Mouse (Mus musculus) liver, embryonic 12.5 days (tissue): Measurements from ENCODE around the gene Wnt10b. TPM values are rescaled to one million over a fixed set of nuclear protein-coding genes. Genes with fewer than 3 reads are reported as not detected.
A peak's percentile ranks its signal among the peaks of the same experiment; 100 is the strongest.
"Not testable (repeated sequence)": the region's sequence is repeated elsewhere in the genome, so short reads cannot be mapped to it uniquely, and the experiment has no call there.

Experiments
- ATAC-seq: fragments of 200-750 bp; cut with Nextera tagmentation; 2 replicates; pipeline ENCODE4 v1.8.0; 2017; ENCODE audit warnings: moderate number of reproducible peaks, mild to moderate bottlenecking, moderate library complexity
- H3K27ac ChIP-seq: fragments of 300-500 bp; sonication (generic); 2 replicates; pipeline ENCODE4 v1.5.1; 2016; ENCODE audit warnings: mild to moderate bottlenecking
- H3K27me3 ChIP-seq: fragments of 300-500 bp; sonication (generic); replicated peaks from 2 replicates; pipeline ENCODE4 v1.6.1; 2016; ENCODE audit warnings: mild to moderate bottlenecking, moderate library complexity
- H3K36me3 ChIP-seq: fragments of 300-500 bp; sonication (generic); 2 replicates; pipeline ENCODE4 v1.6.1; 2016; ENCODE audit warnings: mild to moderate bottlenecking, moderate library complexity
- H3K4me1 ChIP-seq: fragments of 300-500 bp; sonication (generic); 2 replicates; pipeline ENCODE4 v1.6.1; 2016
- H3K4me2 ChIP-seq: fragments of 300-500 bp; sonication (generic); 2 replicates; pipeline ENCODE4 v1.6.1; 2016; ENCODE audit warnings: mild to moderate bottlenecking, moderate library complexity
- H3K4me3 ChIP-seq: fragments of 300-500 bp; sonication (generic); 2 replicates; pipeline ENCODE4 v1.5.1; 2016; ENCODE audit warnings: mild to moderate bottlenecking, moderate library complexity
- H3K9ac ChIP-seq: fragments of 300-500 bp; sonication (generic); 2 replicates; pipeline ENCODE4 v1.6.1; 2016; ENCODE audit warnings: mild to moderate bottlenecking, moderate library complexity
- H3K9me3 ChIP-seq: fragments of 300-500 bp; sonication (generic); replicated peaks from 2 replicates; pipeline ENCODE4 v1.6.1; 2016; ENCODE audit warnings: mild to moderate bottlenecking, moderate library complexity
- WGBS: fragments of 180-500 bp; shearing (Covaris S2); methylation state at CpG from one replicate; pipeline ENCODE4 v1.1.7; 2016; ENCODE audit not compliant: insufficient replicate concordance; 5-methylcytosine and 5-hydroxymethylcytosine counted together
- polyA plus RNA-seq: library from polyadenylated mRNA; unstranded; fragments of >200 nt; fragmentation: Nextera tagmentation; extraction: Ambion mirVana; gene quantifications from 2 replicates; pipeline ENCODE4 v1.2.1, GENCODE M21; 2016

The Wnt10b gene
- not detected in 2 replicates for polyA plus RNA-seq

GRCm38 (mm10) chr15:98777762-98778161 lies at the start of gene Wnt10b:
Gene Wnt10b (minus strand): TSS chr15:98778150.
- Histone ChIP-seq H3K4me1 (peaks cover 40% of the 10 kb centered on the region), H3K4me3 (peak within 1 kb of the TSS; percentile 19), H3K4me2 (peak within 1 kb of the TSS; percentile 44), H3K36me3 (no peaks in the 10 kb centered on the region), H3K27me3 (peaks cover 100% of the 10 kb centered on the region), H3K9me3 (no peaks in the 10 kb centered on the region), H3K9ac (no peak within 1 kb of the TSS), H3K27ac (no peak within 1 kb of the TSS)
- ATAC-seq = no peak
- 1% methylated on average over 23 of the region's 33 CpGs for WGBS

GRCm38 (mm10) chr15:98827611-98828011 lies 49.7 kb upstream of the Wnt10b start:
- Histone ChIP-seq H3K27me3 (no peaks in the 10 kb centered on the region), H3K4me3 (peak overlapping the region; percentile 38), H3K4me1 (peaks cover 69% of the 10 kb centered on the region), H3K9me3 (no peaks in the 10 kb centered on the region), H3K27ac (peak overlapping the region; percentile 85), H3K36me3 (peaks cover 51% of the 10 kb centered on the region), H3K9ac (peak overlapping the region; percentile 49), H3K4me2 (peak overlapping the region; percentile 77)
- peak; percentile 78 for ATAC-seq
- 29% methylated on average over 7 of the region's 7 CpGs for WGBS

- Histone ChIP-seq H3K27ac (no peak overlapping the region), H3K9me3 (no peaks in the 10 kb centered on the region), H3K27me3 (no peaks in the 10 kb centered on the region), H3K4me1 (peaks cover 42% of the 10 kb centered on the region), H3K9ac (no peak overlapping the region), H3K36me3 (peaks cover 82% of the 10 kb centered on the region), H3K4me2 (no peak overlapping the region), H3K4me3 (no peak overlapping the region)
- WGBS = 59% methylated on average over 3 of the region's 3 CpGs
- ATAC-seq = no peak
Observed at GRCm38 (mm10) chr15:98823434-98823833, 45.5 kb upstream of the Wnt10b start.

- H3K9ac ChIP-seq = no peak overlapping the region
- H3K4me1 ChIP-seq = peaks cover 29% of the 10 kb centered on the region
- no peak overlapping the region for H3K4me2 ChIP-seq
- peaks cover 89% of the 10 kb centered on the region for H3K36me3 ChIP-seq
- H3K4me3 ChIP-seq = no peak overlapping the region
- no peaks in the 10 kb centered on the region for H3K27me3 ChIP-seq
- no peak overlapping the region for H3K27ac ChIP-seq
- no peaks in the 10 kb centered on the region for H3K9me3 ChIP-seq
- WGBS = 86% methylated on average over 5 of the region's 5 CpGs
- no peak for ATAC-seq
Observed at GRCm38 (mm10) chr15:98822147-98822546, 44.2 kb upstream of the Wnt10b start.

- ATAC-seq = no peak
- Histone ChIP-seq H3K27me3 (no peaks in the 10 kb centered on the region), H3K27ac (no peak overlapping the region), H3K9ac (no peak overlapping the region), H3K4me2 (no peak overlapping the region), H3K4me1 (peaks cover 22% of the 10 kb centered on the region), H3K36me3 (peaks cover 94% of the 10 kb centered on the region), H3K9me3 (no peaks in the 10 kb centered on the region), H3K4me3 (no peak overlapping the region)
- 67% methylated on average over 10 of the region's 10 CpGs for WGBS
Observed at GRCm38 (mm10) chr15:98821403-98821802, 43.5 kb upstream of the Wnt10b start.

GRCm38 (mm10) chr15:98820937-98821336 lies 43.0 kb upstream of the Wnt10b start:
- Histone ChIP-seq H3K9ac (no peak overlapping the region), H3K9me3 (no peaks in the 10 kb centered on the region), H3K27me3 (no peaks in the 10 kb centered on the region), H3K4me3 (no peak overlapping the region), H3K4me1 (peaks cover 17% of the 10 kb centered on the region), H3K27ac (no peak overlapping the region), H3K36me3 (peaks cover 96% of the 10 kb centered on the region), H3K4me2 (no peak overlapping the region)
- ATAC-seq = no peak
- 85% methylated on average over 4 of the region's 4 CpGs for WGBS

GRCm38 (mm10) chr15:98818171-98818570 lies 40.2 kb upstream of the Wnt10b start:
- no peaks in the 10 kb centered on the region; the same call in 1 of the 2 replicates for H3K4me1 ChIP-seq
- H3K9me3 ChIP-seq = no peaks in the 10 kb centered on the region
- no peak overlapping the region for H3K27ac ChIP-seq
- H3K4me2 ChIP-seq = no peak overlapping the region
- no peak overlapping the region for H3K4me3 ChIP-seq
- H3K9ac ChIP-seq = no peak overlapping the region
- WGBS = 93% methylated on average over 7 of the region's 7 CpGs
- H3K27me3 ChIP-seq = no peaks in the 10 kb centered on the region
- ATAC-seq = no peak
- H3K36me3 ChIP-seq = peaks cover 96% of the 10 kb centered on the region

GRCm38 (mm10) chr15:98812741-98813424 lies 34.9 kb upstream of the Wnt10b start:
- no peak overlapping the region for H3K9ac ChIP-seq
- WGBS = 78% methylated on average over 20 of the region's 20 CpGs
- ATAC-seq = no peak
- no peak overlapping the region for H3K4me3 ChIP-seq
- H3K4me2 ChIP-seq = no peak overlapping the region
- H3K36me3 ChIP-seq = peaks cover 73% of the 10 kb centered on the region
- H3K27me3 ChIP-seq = peaks cover 22% of the 10 kb centered on the region
- H3K27ac ChIP-seq = no peak overlapping the region
- H3K4me1 ChIP-seq = peaks cover 6% of the 10 kb centered on the region
- no peaks in the 10 kb centered on the region for H3K9me3 ChIP-seq

GRCm38 (mm10) chr15:98810212-98810611 lies 32.3 kb upstream of the Wnt10b start:
- not testable (repeated sequence) for H3K27ac ChIP-seq, H3K9me3 ChIP-seq, H3K4me2 ChIP-seq, H3K9ac ChIP-seq, ATAC-seq, H3K4me3 ChIP-seq
- Histone ChIP-seq H3K36me3 (peaks cover 47% of the 10 kb centered on the region), H3K27me3 (peaks cover 49% of the 10 kb centered on the region), H3K4me1 (peaks cover 32% of the 10 kb centered on the region)
- WGBS = 60% methylated on average over 6 of the region's 6 CpGs

GRCm38 (mm10) chr15:98809390-98809789 lies 31.4 kb upstream of the Wnt10b start, which contains the start of gene Ddn:
Gene Ddn (minus strand): TSS chr15:98809490.
- Histone ChIP-seq H3K9ac (no peak within 1 kb of the TSS), H3K4me2 (no peak within 1 kb of the TSS)
- WGBS = 60% methylated on average over 3 of the region's 3 CpGs

GRCm38 (mm10) chr15:98808651-98809134 lies 30.7 kb upstream of the Wnt10b start:
- WGBS = 14% methylated on average over 6 of the region's 6 CpGs
- H3K27me3 ChIP-seq = peaks cover 64% of the 10 kb centered on the region
- no peaks in the 10 kb centered on the region for H3K9me3 ChIP-seq
- peaks cover 41% of the 10 kb centered on the region for H3K4me1 ChIP-seq
- no peak for ATAC-seq
- H3K36me3 ChIP-seq = peaks cover 32% of the 10 kb centered on the region
- no peak overlapping the region for H3K4me2 ChIP-seq
- H3K27ac ChIP-seq = no peak overlapping the region
- no peak overlapping the region for H3K4me3 ChIP-seq
- H3K9ac ChIP-seq = no peak overlapping the region

More at GRCm38 (mm10) chr15:98809390-98809789, 31.4 kb upstream of the Wnt10b start, which contains the start of gene Ddn:
- Histone ChIP-seq H3K36me3 (peaks cover 39% of the 10 kb centered on the region), H3K27me3 (peaks cover 57% of the 10 kb centered on the region), H3K4me3 (no peak within 1 kb of the TSS), H3K4me1 (peaks cover 37% of the 10 kb centered on the region), H3K27ac (no peak within 1 kb of the TSS), H3K9me3 (no peaks in the 10 kb centered on the region)
- ATAC-seq = no peak

- H3K27ac ChIP-seq = no peak overlapping the region
- 3% methylated on average over 34 of the region's 34 CpGs for WGBS
- ATAC-seq = no peak
Observed at GRCm38 (mm10) chr15:98807895-98808650, 30.1 kb upstream of the Wnt10b start.

More at GRCm38 (mm10) chr15:98807895-98808650, 30.1 kb upstream of the Wnt10b start:
- H3K9me3 ChIP-seq = no peaks in the 10 kb centered on the region
- H3K4me3 ChIP-seq = peak overlapping the region; percentile 45
- peaks cover 26% of the 10 kb centered on the region for H3K36me3 ChIP-seq
- peaks cover 47% of the 10 kb centered on the region for H3K4me1 ChIP-seq
- peak overlapping the region; percentile 69 for H3K4me2 ChIP-seq
- 0 out of 2 replicates have a peak overlapping the region, but pooled peaks have one; percentile 19 for H3K9ac ChIP-seq
- peaks cover 70% of the 10 kb centered on the region for H3K27me3 ChIP-seq
